Mouse (Mus musculus): ENCODE measurements around the gene Tor1aip2. TPM values are rescaled to one million over a fixed set of nuclear protein-coding genes. Genes with fewer than 3 reads are reported as not detected.

Gene Tor1aip2
- total and polyA plus RNA-seq, 3 experiments: 28.7 to 69.5 (median 62.8) TPM

GRCm38 (mm10) chr1:156002366-156002765, 32.8 kb upstream of the Tor1aip2 start:
- H3K4me2 ChIP-seq (ENCODE audit: insufficient read depth, low read depth, poor library complexity, severe bottlenecking): peak overlapping the region; percentile 43
- no peak overlapping the region for H3K9ac ChIP-seq (ENCODE audit: insufficient read depth, low read depth)
- H3K36me3 ChIP-seq (replicated peaks in 1 of 2; ENCODE audit: control insufficient read depth in 1 of 2, insufficient read depth in 1 of 2, low read length in 1 of 2): peaks cover 16 to 38% of the 10 kb centered on the region in 2 experiments
- in situ Hi-C loops (cut with MboI; ENCODE audit: low pct_ligation_motif_present, low pct_unique_long_range_greater_than_20kb, low sequenced_read_pairs): no loop called here
- H3K9me3 ChIP-seq (replicated peaks; ENCODE audit: low read length): no peaks in the 10 kb centered on the region
- no peak overlapping the region for H3K4me3 ChIP-seq (replicated peaks in 1 of 3; ENCODE audit: low read depth in 2 of 3, low read length in 2 of 3, poor library complexity in 1 of 3)
- H3K27ac ChIP-seq (ENCODE audit: insufficient read depth, low read depth): no peak overlapping the region
- dilution Hi-C loops (cut with MboI; ENCODE audit: extremely low pct_ligation_motif_present, extremely low pct_unique_long_range_greater_than_20kb, low sequenced_read_pairs): no loop called here
- DNase-seq (ENCODE audit: extremely low read depth): no peak
- no peaks in the 10 kb centered on the region for H3K79me2 ChIP-seq (replicated peaks; ENCODE audit: control insufficient read depth, extremely low read depth, insufficient read depth, poor library complexity, severe bottlenecking)
- no peak for TF ChIP-seq MXI1 (IDR thresholded peaks at IDR 0.05; ENCODE audit: low read depth, low read length)
- 0 out of 2 replicates have a peak, but pooled peaks have one; percentile 13 for TF ChIP-seq HCFC1 (IDR thresholded peaks at IDR 0.05; ENCODE audit: low read depth, low read length)
- TF ChIP-seq ZNF384 (IDR thresholded peaks at IDR 0.05; ENCODE audit: low read depth, low read length): peak; percentile 20; the same call in 1 of the 2 replicates
- peak; percentile 75 for TF ChIP-seq BHLHE40 (IDR thresholded peaks at IDR 0.05; ENCODE audit: low read depth, low read length)
- TF ChIP-seq ETS1 (conservative IDR thresholded peaks at IDR 0.05; ENCODE audit: low read depth, low read length): no peak
- peak; percentile 51; the same call in 1 of the 2 replicates for TF ChIP-seq MAX (IDR thresholded peaks at IDR 0.05; ENCODE audit: low read length)
- TF ChIP-seq USF1 (IDR thresholded peaks at IDR 0.05; ENCODE audit: low read depth, low read length): peak; percentile 49
- no peak for TF ChIP-seq ZC3H11A (IDR thresholded peaks at IDR 0.05; ENCODE audit: low read depth, low read length)
- 0 out of 2 replicates have a peak, but pooled peaks have one; percentile 16 for TF ChIP-seq MAFK (IDR thresholded peaks at IDR 0.05; ENCODE audit: insufficient replicate concordance, low read length)
- TF ChIP-seq JUN (IDR thresholded peaks at IDR 0.05; ENCODE audit: insufficient read depth, low read depth, low read length): 0 out of 2 replicates have a peak, but pooled peaks have one; percentile 5
- TF ChIP-seq USF2 (conservative IDR thresholded peaks at IDR 0.05; ENCODE audit: low read depth, low read length): peak; percentile 54
- TF ChIP-seq ZMIZ1 (IDR thresholded peaks at IDR 0.05; ENCODE audit: low read depth, low read length): no peak
- TF ChIP-seq GABPA (IDR thresholded peaks at IDR 0.05; ENCODE audit: insufficient replicate concordance, low read depth, low read length): no peak
- peaks cover 7 to 9% of the 10 kb centered on the region in 2 experiments for H3K4me1 ChIP-seq (ENCODE audit: control insufficient read depth in 1 of 2, insufficient read depth in 2 of 2)
- H3K27me3 ChIP-seq (replicated peaks): no peaks in the 10 kb centered on the region

GRCm38 (mm10) chr1:156003201-156003935, 31.8 kb upstream of the Tor1aip2 start:
- Histone ChIP-seq H3K27ac (ENCODE audit: insufficient read depth, low read depth) (no peak overlapping the region), H3K9me3 (replicated peaks; ENCODE audit: low read length) (no peaks in the 10 kb centered on the region), H3K36me3 (replicated peaks in 1 of 2; ENCODE audit: control insufficient read depth in 1 of 2, insufficient read depth in 1 of 2, low read length in 1 of 2) (peaks cover 21 to 44% of the 10 kb centered on the region in 2 experiments), H3K4me1 (ENCODE audit: control insufficient read depth in 1 of 2, insufficient read depth in 2 of 2) (peaks cover 8 to 9% of the 10 kb centered on the region in 2 experiments), H3K27me3 (replicated peaks) (no peaks in the 10 kb centered on the region), H3K4me3 (replicated peaks in 1 of 3; ENCODE audit: low read depth in 2 of 3, low read length in 2 of 3, poor library complexity in 1 of 3) (no peak overlapping the region), H3K9ac (ENCODE audit: insufficient read depth, low read depth) (no peak overlapping the region), H3K4me2 (ENCODE audit: insufficient read depth, low read depth, poor library complexity, severe bottlenecking) (no peak overlapping the region), H3K79me2 (replicated peaks; ENCODE audit: control insufficient read depth, extremely low read depth, insufficient read depth, poor library complexity, severe bottlenecking) (no peaks in the 10 kb centered on the region)
- in situ Hi-C loops (cut with MboI; ENCODE audit: low pct_ligation_motif_present, low pct_unique_long_range_greater_than_20kb, low sequenced_read_pairs): no loop called here
- dilution Hi-C loops (cut with MboI; ENCODE audit: extremely low pct_ligation_motif_present, extremely low pct_unique_long_range_greater_than_20kb, low sequenced_read_pairs): no loop called here
- DNase-seq (ENCODE audit: extremely low read depth): no peak
- TF ChIP-seq JUND (conservative IDR thresholded peaks at IDR 0.05; ENCODE audit: low read depth, low read length) (no peak), MAX (IDR thresholded peaks at IDR 0.05; ENCODE audit: low read length) (no peak), GABPA (IDR thresholded peaks at IDR 0.05; ENCODE audit: insufficient replicate concordance, low read depth, low read length) (no peak), ETS1 (conservative IDR thresholded peaks at IDR 0.05; ENCODE audit: low read depth, low read length) (no peak), POLR2AphosphoS2 (IDR thresholded peaks at IDR 0.05; ENCODE audit: low read depth, low read length) (no peak), MXI1 (IDR thresholded peaks at IDR 0.05; ENCODE audit: low read depth, low read length) (no peak), ZNF384 (IDR thresholded peaks at IDR 0.05; ENCODE audit: low read depth, low read length) (no peak), CHD1 (IDR thresholded peaks at IDR 0.05; ENCODE audit: low read depth, low read length) (no peak)
